Mouse (Mus musculus): Measurements from ENCODE around the gene H13. TPM values are rescaled to one million over a fixed set of nuclear protein-coding genes. Genes with fewer than 3 reads are reported as not detected.

H13 gene
- polyA plus RNA-seq, 1 experiment from 2014 or later = 88.6 TPM

DNA sequence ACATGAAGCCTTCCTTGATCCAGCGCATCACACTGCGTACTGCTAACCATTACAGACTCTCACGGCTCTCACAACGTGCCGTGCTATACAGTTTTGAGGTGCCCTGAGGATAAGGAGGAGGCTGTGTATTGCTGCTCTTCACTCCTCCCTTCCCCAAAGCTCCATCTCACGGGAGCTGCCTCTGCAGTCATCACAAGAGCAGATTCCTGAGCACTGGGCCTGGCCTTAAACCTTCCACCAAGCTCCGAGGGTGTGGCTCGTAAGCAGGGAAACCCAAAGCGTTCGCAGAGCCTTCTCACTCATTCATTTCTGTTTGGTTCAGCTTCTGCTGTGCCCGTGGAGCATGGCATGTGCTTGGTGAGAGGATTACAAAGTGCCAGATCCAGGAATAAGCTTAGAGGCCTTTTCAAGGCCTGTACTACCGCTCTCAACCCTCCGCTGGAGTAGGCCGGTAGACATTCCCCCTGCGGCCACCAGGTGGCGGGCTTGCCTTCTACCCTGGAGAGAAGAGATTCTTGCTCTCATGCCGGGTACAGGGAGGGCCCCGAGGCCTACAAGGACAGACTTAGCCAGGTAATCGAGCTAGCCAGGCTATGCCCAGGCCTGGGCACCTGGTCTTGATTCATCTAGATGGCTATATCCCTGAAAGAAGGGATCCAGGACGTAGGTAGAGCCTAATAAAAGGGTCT is 27.4 kb downstream of the H13 start:
- H3K9ac ChIP-seq (ENCODE audit: low read depth, low read length) = peak overlapping the region; percentile 60
- H3K9me3 ChIP-seq (ENCODE audit: control insufficient read depth, low read length) = no peaks in the 10 kb centered on the region
- H3K36me3 ChIP-seq (ENCODE audit: control insufficient read depth, insufficient read depth, low read length) = peaks cover 46% of the 10 kb centered on the region
- H3K4me3 ChIP-seq (ENCODE audit: low read depth, low read length) = no peak overlapping the region
- WGBS = 47% methylated on average over 20 of the region's 20 CpGs
- no peak overlapping the region for H3K4me2 ChIP-seq
- H3K27me3 ChIP-seq (replicated peaks; ENCODE audit: control insufficient read depth, insufficient read depth, low read length) = no peaks in the 10 kb centered on the region
- H3K27ac ChIP-seq (ENCODE audit: low read depth, low read length) = peak overlapping the region; percentile 32; the same call in 1 of the 2 replicates
- peak; percentile 87 for DNase-seq (ENCODE audit: low spot score)
- ATAC-seq (replicated peaks; ENCODE audit: low FRiP score) = peak; percentile 73
- H3K4me1 ChIP-seq (replicated peaks; ENCODE audit: control insufficient read depth, insufficient read depth, low read length) = peaks cover 6% of the 10 kb centered on the region; the same call in 1 of the 2 replicates

DNA sequence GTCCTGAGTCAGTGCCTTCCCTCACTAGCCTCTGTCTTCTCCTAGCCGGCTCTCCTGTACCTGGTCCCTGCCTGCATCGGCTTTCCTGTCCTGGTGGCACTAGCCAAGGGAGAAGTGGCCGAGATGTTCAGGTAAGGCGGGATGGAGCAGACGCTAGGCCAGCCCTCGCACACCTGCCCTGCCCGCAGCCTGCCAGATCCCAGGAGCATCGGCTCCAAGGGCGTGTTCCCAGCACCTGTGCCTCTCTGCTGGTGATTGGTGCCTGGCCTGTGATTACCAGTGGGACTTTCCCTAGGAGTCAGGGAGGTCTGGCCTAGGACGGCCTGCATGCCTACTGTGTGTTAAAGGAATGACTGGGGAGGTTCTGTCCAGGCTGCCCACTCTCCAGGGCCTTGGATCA is 30.9 kb downstream of the H13 start:
- Histone ChIP-seq H3K36me3 (ENCODE audit: control insufficient read depth, insufficient read depth, low read length) (peaks cover 70% of the 10 kb centered on the region), H3K4me1 (replicated peaks; ENCODE audit: control insufficient read depth, insufficient read depth, low read length) (no peaks in the 10 kb centered on the region), H3K9ac (ENCODE audit: low read depth, low read length) (no peak overlapping the region), H3K27ac (ENCODE audit: low read depth, low read length) (no peak overlapping the region), H3K9me3 (ENCODE audit: control insufficient read depth, low read length) (no peaks in the 10 kb centered on the region), H3K4me3 (ENCODE audit: low read depth, low read length) (no peak overlapping the region), H3K27me3 (replicated peaks; ENCODE audit: control insufficient read depth, insufficient read depth, low read length) (no peaks in the 10 kb centered on the region), H3K4me2 (no peak overlapping the region)
- 93% methylated on average over 10 of the region's 10 CpGs for WGBS
- DNase-seq (ENCODE audit: low spot score) (no peak), ATAC-seq (replicated peaks; ENCODE audit: low FRiP score) (no peak)

DNA sequence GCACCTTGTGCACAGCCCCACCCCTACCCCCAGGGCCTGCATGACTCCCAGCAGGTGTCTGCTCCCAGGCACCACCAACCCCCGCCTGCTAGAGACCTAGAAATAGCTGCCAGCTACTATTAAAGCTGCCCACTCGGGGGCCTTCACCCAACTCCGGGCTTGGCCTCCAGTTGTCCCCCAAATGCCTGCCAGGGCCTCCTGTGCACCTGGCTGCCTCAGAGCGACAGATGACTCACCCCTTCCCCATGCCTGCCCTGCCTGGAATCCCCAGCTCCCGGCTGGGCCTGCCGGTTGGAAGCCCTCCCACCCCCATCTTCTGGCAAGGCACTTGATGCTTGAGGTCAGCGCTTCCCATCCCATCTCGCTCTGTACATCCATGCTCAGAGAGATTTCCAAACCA is 31.5 kb downstream of the H13 start:
- Histone ChIP-seq H3K4me2 (no peak overlapping the region), H3K9me3 (ENCODE audit: control insufficient read depth, low read length) (no peaks in the 10 kb centered on the region), H3K4me1 (replicated peaks; ENCODE audit: control insufficient read depth, insufficient read depth, low read length) (peaks cover 1% of the 10 kb centered on the region; the same call in 1 of the 2 replicates), H3K27me3 (replicated peaks; ENCODE audit: control insufficient read depth, insufficient read depth, low read length) (no peaks in the 10 kb centered on the region), H3K36me3 (ENCODE audit: control insufficient read depth, insufficient read depth, low read length) (peaks cover 71% of the 10 kb centered on the region), H3K27ac (ENCODE audit: low read depth, low read length) (no peak overlapping the region), H3K9ac (ENCODE audit: low read depth, low read length) (no peak overlapping the region), H3K4me3 (ENCODE audit: low read depth, low read length) (no peak overlapping the region)
- 93% methylated on average over 8 of the region's 8 CpGs for WGBS
- no peak for ATAC-seq (replicated peaks; ENCODE audit: low FRiP score)
- no peak for DNase-seq (ENCODE audit: low spot score)

DNA sequence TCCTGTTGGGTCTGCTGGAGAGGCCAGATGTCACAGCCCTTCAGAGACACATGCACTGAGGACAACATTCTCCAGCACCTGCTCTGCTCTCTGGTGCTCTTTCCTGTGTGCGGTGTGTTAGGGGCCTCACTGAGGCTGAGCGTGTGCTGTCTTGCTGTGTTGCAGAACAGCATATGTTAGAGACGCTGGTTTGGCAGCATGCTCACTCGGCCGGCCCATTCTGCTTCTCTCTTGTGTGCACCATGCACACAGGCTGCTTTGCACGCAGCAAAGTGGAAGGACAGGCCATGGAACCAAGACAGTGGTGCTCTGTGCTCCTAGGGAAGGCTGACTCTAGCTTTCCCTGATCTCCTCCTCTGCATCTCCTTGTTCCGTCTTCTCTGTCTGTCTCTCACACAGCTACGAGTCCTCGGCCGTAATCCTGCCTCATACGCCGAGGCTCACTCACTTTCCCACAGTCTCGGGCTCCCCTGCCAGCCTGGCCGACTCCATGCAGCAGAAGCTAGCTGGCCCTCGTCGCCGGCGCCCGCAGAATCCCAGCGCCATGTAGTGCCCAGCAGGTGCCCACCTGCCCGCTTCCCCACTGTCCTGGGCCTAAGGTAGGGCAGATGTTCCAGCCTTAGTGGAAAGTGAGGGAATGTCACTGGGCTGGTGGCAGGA is 34.5 kb downstream of the H13 start:
- 94% methylated on average over 21 of the region's 21 CpGs for WGBS
- Histone ChIP-seq H3K36me3 (ENCODE audit: control insufficient read depth, insufficient read depth, low read length) (peaks cover 63% of the 10 kb centered on the region), H3K4me2 (no peak overlapping the region), H3K9me3 (ENCODE audit: control insufficient read depth, low read length) (no peaks in the 10 kb centered on the region), H3K4me3 (ENCODE audit: low read depth, low read length) (no peak overlapping the region), H3K27ac (ENCODE audit: low read depth, low read length) (no peak overlapping the region), H3K27me3 (replicated peaks; ENCODE audit: control insufficient read depth, insufficient read depth, low read length) (no peaks in the 10 kb centered on the region), H3K4me1 (replicated peaks; ENCODE audit: control insufficient read depth, insufficient read depth, low read length) (peaks cover 21% of the 10 kb centered on the region), H3K9ac (ENCODE audit: low read depth, low read length) (no peak overlapping the region)
- ATAC-seq (replicated peaks; ENCODE audit: low FRiP score) (no peak), DNase-seq (ENCODE audit: low spot score) (no peak)

DNA sequence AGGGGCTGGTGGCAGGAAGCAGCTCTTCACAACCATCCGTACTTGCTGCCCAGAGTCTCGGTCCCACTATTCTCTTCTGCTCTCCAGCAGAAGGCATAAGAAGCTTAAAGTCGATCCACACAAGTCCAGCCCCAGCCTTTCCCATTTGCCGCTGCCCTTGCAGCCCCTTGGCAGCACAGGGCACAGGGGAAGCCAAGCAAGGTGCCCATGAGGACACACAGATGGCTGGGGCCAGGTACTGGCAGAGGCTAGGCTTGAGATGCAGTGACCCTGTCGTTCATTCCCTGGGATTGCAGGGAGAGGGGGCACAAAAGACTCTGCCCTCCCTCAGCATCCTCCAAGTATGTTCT is 35.0 kb downstream of the H13 start:
- DNase-seq (ENCODE audit: low spot score) = no peak
- no peak overlapping the region for H3K27ac ChIP-seq (ENCODE audit: low read depth, low read length)
- 79% methylated on average over 5 of the region's 5 CpGs for WGBS

DNA sequence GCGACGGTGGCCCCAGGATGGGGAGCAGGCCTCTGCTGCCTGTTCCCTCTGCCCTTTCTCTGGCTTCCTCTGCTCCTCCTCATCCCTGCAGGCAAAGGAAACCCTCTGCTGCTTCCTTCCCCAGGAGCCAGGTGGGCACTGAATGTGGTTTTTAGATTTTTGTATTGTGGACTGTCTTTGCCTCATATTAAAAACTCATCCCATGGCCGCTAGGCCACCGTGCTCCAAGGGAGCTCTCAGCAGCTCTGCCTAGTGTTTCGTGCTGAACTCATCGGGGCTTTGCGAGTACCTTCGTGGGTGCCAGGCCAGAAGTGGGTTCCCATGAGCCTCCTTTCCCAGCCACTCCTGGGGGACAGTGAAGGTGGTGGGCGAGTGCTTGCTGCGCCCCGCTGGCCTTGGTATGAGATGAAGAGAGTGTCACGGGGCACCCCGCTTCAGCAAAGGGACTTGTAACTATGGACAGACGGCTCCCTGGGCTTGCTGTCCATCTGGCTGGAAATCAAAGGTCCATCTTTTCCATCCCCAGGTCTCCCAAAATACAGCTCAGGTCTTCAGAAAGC is 35.6 kb downstream of the H13 start:
- Histone ChIP-seq H3K36me3 (ENCODE audit: control insufficient read depth, insufficient read depth, low read length) (peaks cover 53% of the 10 kb centered on the region), H3K9ac (ENCODE audit: low read depth, low read length) (no peak overlapping the region), H3K4me1 (replicated peaks; ENCODE audit: control insufficient read depth, insufficient read depth, low read length) (peaks cover 21% of the 10 kb centered on the region), H3K27ac (ENCODE audit: low read depth, low read length) (no peak overlapping the region), H3K9me3 (ENCODE audit: control insufficient read depth, low read length) (no peaks in the 10 kb centered on the region), H3K27me3 (replicated peaks; ENCODE audit: control insufficient read depth, insufficient read depth, low read length) (no peaks in the 10 kb centered on the region), H3K4me2 (no peak overlapping the region), H3K4me3 (ENCODE audit: low read depth, low read length) (no peak overlapping the region)
- DNase-seq (ENCODE audit: low spot score) (no peak), ATAC-seq (replicated peaks; ENCODE audit: low FRiP score) (no peak)
- 95% methylated on average over 14 of the region's 14 CpGs for WGBS

More for the DNA sequence above, 35.0 kb downstream of the H13 start:
- no peak for ATAC-seq (replicated peaks; ENCODE audit: low FRiP score)
- Histone ChIP-seq H3K27me3 (replicated peaks; ENCODE audit: control insufficient read depth, insufficient read depth, low read length) (no peaks in the 10 kb centered on the region), H3K4me2 (no peak overlapping the region), H3K36me3 (ENCODE audit: control insufficient read depth, insufficient read depth, low read length) (peaks cover 59% of the 10 kb centered on the region), H3K9me3 (ENCODE audit: control insufficient read depth, low read length) (no peaks in the 10 kb centered on the region), H3K9ac (ENCODE audit: low read depth, low read length) (no peak overlapping the region), H3K4me3 (ENCODE audit: low read depth, low read length) (no peak overlapping the region), H3K4me1 (replicated peaks; ENCODE audit: control insufficient read depth, insufficient read depth, low read length) (peaks cover 21% of the 10 kb centered on the region)

DNA sequence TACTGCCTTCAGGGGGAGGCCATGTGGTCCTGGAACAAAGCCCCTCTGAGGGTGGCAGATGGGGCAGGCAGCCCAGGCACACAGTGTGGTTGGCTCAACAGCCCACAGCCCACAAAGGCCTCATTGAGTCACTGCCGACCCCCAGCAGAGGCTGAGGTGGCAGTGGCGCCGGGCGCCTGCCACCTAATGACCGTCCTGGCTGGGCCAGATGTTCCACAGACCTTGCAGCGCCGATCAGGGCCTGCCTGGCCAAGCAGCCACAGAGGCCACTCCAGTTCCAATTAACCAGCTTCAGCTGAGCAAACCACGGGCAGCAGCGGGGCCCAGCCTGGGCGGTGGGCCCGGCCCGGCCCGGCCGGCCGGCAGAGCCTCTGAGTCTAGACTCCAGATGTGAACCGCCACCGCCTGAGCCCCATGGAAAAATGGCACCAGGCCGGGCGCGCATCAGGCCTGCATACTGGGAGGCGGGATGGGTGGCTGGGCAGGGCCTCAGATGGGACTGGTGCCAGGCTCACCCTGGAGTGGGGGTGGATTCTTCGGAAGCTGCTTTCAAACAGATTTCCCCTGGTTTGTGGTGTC is 36.8 kb downstream of the H13 start:
- Histone ChIP-seq H3K9me3 (ENCODE audit: control insufficient read depth, low read length) (no peaks in the 10 kb centered on the region), H3K27me3 (replicated peaks; ENCODE audit: control insufficient read depth, insufficient read depth, low read length) (no peaks in the 10 kb centered on the region), H3K9ac (ENCODE audit: low read depth, low read length) (no peak overlapping the region), H3K4me1 (replicated peaks; ENCODE audit: control insufficient read depth, insufficient read depth, low read length) (peaks cover 21% of the 10 kb centered on the region), H3K4me2 (no peak overlapping the region), H3K4me3 (ENCODE audit: low read depth, low read length) (no peak overlapping the region), H3K36me3 (ENCODE audit: control insufficient read depth, insufficient read depth, low read length) (peaks cover 41% of the 10 kb centered on the region), H3K27ac (ENCODE audit: low read depth, low read length) (0 out of 2 replicates have a peak overlapping the region, but pooled peaks have one; percentile 13)
- ATAC-seq (replicated peaks; ENCODE audit: low FRiP score) (no peak), DNase-seq (ENCODE audit: low spot score) (no peak)
- WGBS = 85% methylated on average over 22 of the region's 22 CpGs

DNA sequence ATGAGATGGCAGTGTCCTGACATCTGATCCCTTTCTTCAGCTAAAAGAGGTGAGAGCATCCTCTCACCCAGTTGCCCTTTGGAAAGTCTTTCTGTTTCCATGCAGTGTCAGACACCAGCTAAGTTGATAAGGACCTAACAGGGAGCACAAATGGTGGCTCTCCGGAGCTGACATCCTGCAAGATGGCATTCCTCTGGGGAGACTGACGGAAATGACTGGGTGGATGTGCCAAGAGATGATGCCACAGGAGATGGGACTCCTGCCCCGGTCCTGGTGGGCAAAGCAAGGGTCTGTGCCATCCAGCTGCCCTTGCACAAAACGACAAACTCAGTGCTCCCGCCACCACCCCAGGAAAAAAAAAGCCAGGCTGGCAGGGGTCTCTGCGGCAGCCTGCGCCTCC is 37.9 kb downstream of the H13 start:
- Histone ChIP-seq H3K27me3 (replicated peaks; ENCODE audit: control insufficient read depth, insufficient read depth, low read length) (no peaks in the 10 kb centered on the region), H3K36me3 (ENCODE audit: control insufficient read depth, insufficient read depth, low read length) (peaks cover 30% of the 10 kb centered on the region), H3K9ac (ENCODE audit: low read depth, low read length) (peak overlapping the region; percentile 60), H3K4me3 (ENCODE audit: low read depth, low read length) (peak overlapping the region; percentile 46), H3K27ac (ENCODE audit: low read depth, low read length) (peak overlapping the region; percentile 77), H3K4me1 (replicated peaks; ENCODE audit: control insufficient read depth, insufficient read depth, low read length) (peaks cover 21% of the 10 kb centered on the region), H3K9me3 (ENCODE audit: control insufficient read depth, low read length) (no peaks in the 10 kb centered on the region), H3K4me2 (peak overlapping the region; percentile 73)
- no peak for DNase-seq (ENCODE audit: low spot score)
- 33% methylated on average over 7 of the region's 7 CpGs for WGBS
- ATAC-seq (replicated peaks; ENCODE audit: low FRiP score) = no peak

Measured in liver, embryonic 11.5 days (tissue).